Comparison of ENCODE assay signal across 9 mouse cellular contexts in genomic region chr13:94868478-94868950, GRCm38 (mm10). TPM values are rescaled to one million over a fixed set of nuclear protein-coding genes. Genes with fewer than 3 reads are reported as not detected.
DNase-seq lines count a peak whose midpoint lies in the region; ATAC-seq and TF ChIP-seq lines count a peak whose summit lies in the region.
"Had no signal": no experiment of that assay in that cellular context is flagged by ENCODE, and none has a peak within 500 bp of the region (broad histone marks: within the 10 kb centered on the region; RNA-seq: fewer than 3 reads in every experiment).

No protein-coding gene starts in this region.

- peak; percentile 51 for TF ChIP-seq CTCF in liver, embryonic 14.5 days (IDR thresholded peaks at IDR 0.05; ENCODE audit: low read depth)

- peak overlapping the region; percentile 47 for H3K4me2 ChIP-seq in forebrain, embryonic 11.5 days (ENCODE audit: low read depth, low read length, severe bottlenecking)
- H3K4me2 ChIP-seq in hindbrain, embryonic 13.5 days, result peak overlapping the region; percentile 45
- peak overlapping the region; percentile 61 for H3K4me2 ChIP-seq in liver, embryonic 14.5 days (ENCODE audit: low read depth)
- H3K4me2 ChIP-seq in neural tube, embryonic 11.5 days (ENCODE audit: low read depth), result peak overlapping the region; percentile 48

- peaks cover 9% of the 10 kb centered on the region for H3K4me1 ChIP-seq in forebrain, embryonic 11.5 days (replicated peaks; ENCODE audit: control insufficient read depth, insufficient read depth, low read length)
- H3K4me1 ChIP-seq in hindbrain, embryonic 13.5 days (replicated peaks), result peaks cover 12% of the 10 kb centered on the region
- H3K4me1 ChIP-seq in liver, embryonic 14.5 days (replicated peaks; ENCODE audit: control insufficient read depth in 2 of 2, insufficient read depth in 2 of 2, low read length in 1 of 2), result no peaks in the 10 kb centered on the region
- H3K4me1 ChIP-seq in neural tube, embryonic 11.5 days (ENCODE audit: control insufficient read depth, insufficient read depth, low read length), result peaks cover 3% of the 10 kb centered on the region; the same call in 1 of the 2 replicates

- H3K4me3 ChIP-seq in forebrain, embryonic 11.5 days (ENCODE audit: low read depth, low read length), result peak overlapping the region; percentile 23
- H3K4me3 ChIP-seq in hindbrain, embryonic 13.5 days, result peak overlapping the region; percentile 28
- peak overlapping the region in 1 of 2 experiments; percentile 39; a peak in 2 of 4 replicates for H3K4me3 ChIP-seq in liver, embryonic 14.5 days (ENCODE audit: insufficient read depth in 1 of 2, low read depth in 2 of 2, low read length in 2 of 2)
- peak overlapping the region; percentile 18 for H3K4me3 ChIP-seq in neural tube, embryonic 11.5 days (ENCODE audit: low read depth, low read length)

- peak; percentile 85 for ATAC-seq in forebrain, embryonic 11.5 days (replicated peaks; ENCODE audit: low FRiP score)
- ATAC-seq in hindbrain, embryonic 13.5 days (ENCODE audit: low FRiP score), result peak; percentile 79
- no peak for ATAC-seq in liver, embryonic 14.5 days (ENCODE audit: insufficient read depth)
- ATAC-seq in neural tube, embryonic 11.5 days (ENCODE audit: insufficient read depth, low FRiP score, low TSS enrichment), result peak; percentile 77

- no peak overlapping the region for H3K27ac ChIP-seq in forebrain, embryonic 11.5 days (ENCODE audit: low read depth, low read length)
- no peak overlapping the region for H3K27ac ChIP-seq in hindbrain, embryonic 13.5 days
- no peak overlapping the region for H3K27ac ChIP-seq in liver, embryonic 14.5 days
- no peak overlapping the region for H3K27ac ChIP-seq in neural tube, embryonic 11.5 days (ENCODE audit: low read depth, low read length)

- H3K27me3 ChIP-seq in forebrain, embryonic 11.5 days (ENCODE audit: control insufficient read depth, insufficient read depth, low read length), result peaks cover 91% of the 10 kb centered on the region
- H3K27me3 ChIP-seq in hindbrain, embryonic 13.5 days, result peaks cover 97% of the 10 kb centered on the region
- H3K27me3 ChIP-seq in liver, embryonic 14.5 days (ENCODE audit: control insufficient read depth, insufficient read depth, low read length), result peaks cover 75% of the 10 kb centered on the region
- H3K27me3 ChIP-seq in neural tube, embryonic 11.5 days (ENCODE audit: control insufficient read depth, insufficient read depth, low read length), result peaks cover 78% of the 10 kb centered on the region

- WGBS in forebrain, embryonic 11.5 days, result under 1% methylated on average over 32 of the region's 35 CpGs
- 2% methylated on average over 32 of the region's 35 CpGs for WGBS in hindbrain, embryonic 13.5 days
- WGBS in liver, embryonic 14.5 days (ENCODE audit: insufficient replicate concordance), result under 1% methylated on average over 35 of the region's 35 CpGs
- WGBS in neural tube, embryonic 11.5 days, result under 1% methylated on average over 30 of the region's 35 CpGs

- DNase-seq in heart, adult 11 months, result peak; percentile 91
- no peak for DNase-seq in heart, adult 8-10 months (ENCODE audit: low spot score)
- DNase-seq in R1 (ENCODE audit: low read depth, low spot score), result peak; percentile 75
- peak; percentile 93 for DNase-seq in forebrain, embryonic 11.5 days (ENCODE audit: low spot score)
- no peak for DNase-seq in liver, embryonic 14.5 days (ENCODE audit: low read depth in 3 of 3, low spot score in 3 of 3)
- peak; percentile 83 for DNase-seq in neural tube, embryonic 11.5 days (ENCODE audit: low spot score)
- no peak for DNase-seq in right cerebral cortex, postnatal 36 days (ENCODE audit: low spot score in 2 of 2)

- TF ChIP-seq EP300 in liver, embryonic 14.5 days (IDR thresholded peaks at IDR 0.05; ENCODE audit: low read depth), result no peak

- H3K9me3 ChIP-seq in forebrain, embryonic 11.5 days (ENCODE audit: control insufficient read depth, low read length), result no peaks in the 10 kb centered on the region
- no peaks in the 10 kb centered on the region for H3K9me3 ChIP-seq in hindbrain, embryonic 13.5 days
- no peaks in the 10 kb centered on the region for H3K9me3 ChIP-seq in liver, embryonic 14.5 days (ENCODE audit: control insufficient read depth, low read length)
- H3K9me3 ChIP-seq in neural tube, embryonic 11.5 days (ENCODE audit: control insufficient read depth, low read length), result no peaks in the 10 kb centered on the region

- no peak overlapping the region; the same call in 1 of the 2 replicates for H3K9ac ChIP-seq in forebrain, embryonic 11.5 days (ENCODE audit: low read length)
- H3K9ac ChIP-seq in hindbrain, embryonic 13.5 days, result no peak overlapping the region
- H3K9ac ChIP-seq in liver, embryonic 14.5 days (replicated peaks), result no peak overlapping the region
- H3K9ac ChIP-seq in neural tube, embryonic 11.5 days (ENCODE audit: low read length), result peak overlapping the region; percentile 29

- H3K36me3 ChIP-seq in forebrain, embryonic 11.5 days (ENCODE audit: control insufficient read depth, insufficient read depth, low read length), result no peaks in the 10 kb centered on the region
- no peaks in the 10 kb centered on the region for H3K36me3 ChIP-seq in hindbrain, embryonic 13.5 days
- H3K36me3 ChIP-seq in liver, embryonic 14.5 days (replicated peaks; ENCODE audit: control insufficient read depth, insufficient read depth, low read depth), result no peaks in the 10 kb centered on the region
- no peaks in the 10 kb centered on the region for H3K36me3 ChIP-seq in neural tube, embryonic 11.5 days (ENCODE audit: control insufficient read depth, insufficient read depth, low read length)

RNA-seq across cellular contexts. Expression of gene Otp, which starts 6.9 kb away (rescaled TPM):
- not detected for total RNA-seq in heart, adult 8-10 months (2022)
- 3.3 and 4.4 TPM in 2 replicates for polyA plus RNA-seq in forebrain, embryonic 11.5 days (2014; fragmentation: Nextera tagmentation; extraction: Ambion mirVana)
- polyA plus RNA-seq in hindbrain, embryonic 13.5 days (2015; fragmentation: Nextera tagmentation; extraction: Ambion mirVana), result 10.0 and 14.1 TPM in 2 replicates
- polyA plus RNA-seq in liver, embryonic 14.5 days (2012; rRNA removed), result not detected in 2 replicates
- polyA plus RNA-seq in liver, embryonic 14.5 days (2014; fragmentation: Nextera tagmentation; extraction: Ambion mirVana), result not detected in 2 replicates
- 7.8 and 8.1 TPM in 2 replicates for polyA plus RNA-seq in neural tube, embryonic 11.5 days (2014; fragmentation: Nextera tagmentation; extraction: Ambion mirVana)
- polyA plus RNA-seq: large intestine, adult 2 months had no signal

Comparison
In these comparisons a context has a peak if more than half of its experiments do, and no peak if none do; other contexts are left out.
1. DNase-seq: peak in heart, adult 11 months (single experiment), R1 (single experiment), forebrain, embryonic 11.5 days (single experiment) and neural tube, embryonic 11.5 days (single experiment); none in heart, adult 8-10 months (single experiment), liver, embryonic 14.5 days (0 of 3) and right cerebral cortex, postnatal 36 days (0 of 2).
2. Peak in every context shown above with its lines, with median percentiles within 50 percentile points of each other: H3K4me2 ChIP-seq.